Mouse (Mus musculus): ENCODE results near the gene Rhd.

GRCm38 (mm10) chr4:134865789-134866188 lies 1.5 kb downstream of the Rhd start:
- TF ChIP-seq POLR2A (IDR thresholded peaks at IDR 0.05; ENCODE audit: borderline replicate concordance, low read depth, low read length) (no peak), CTCF (IDR thresholded peaks at IDR 0.05; ENCODE audit: low read depth, low read length) (no peak)

All from bone marrow macrophage, adult 2 months (primary cell).